In the genomic region with DNA sequence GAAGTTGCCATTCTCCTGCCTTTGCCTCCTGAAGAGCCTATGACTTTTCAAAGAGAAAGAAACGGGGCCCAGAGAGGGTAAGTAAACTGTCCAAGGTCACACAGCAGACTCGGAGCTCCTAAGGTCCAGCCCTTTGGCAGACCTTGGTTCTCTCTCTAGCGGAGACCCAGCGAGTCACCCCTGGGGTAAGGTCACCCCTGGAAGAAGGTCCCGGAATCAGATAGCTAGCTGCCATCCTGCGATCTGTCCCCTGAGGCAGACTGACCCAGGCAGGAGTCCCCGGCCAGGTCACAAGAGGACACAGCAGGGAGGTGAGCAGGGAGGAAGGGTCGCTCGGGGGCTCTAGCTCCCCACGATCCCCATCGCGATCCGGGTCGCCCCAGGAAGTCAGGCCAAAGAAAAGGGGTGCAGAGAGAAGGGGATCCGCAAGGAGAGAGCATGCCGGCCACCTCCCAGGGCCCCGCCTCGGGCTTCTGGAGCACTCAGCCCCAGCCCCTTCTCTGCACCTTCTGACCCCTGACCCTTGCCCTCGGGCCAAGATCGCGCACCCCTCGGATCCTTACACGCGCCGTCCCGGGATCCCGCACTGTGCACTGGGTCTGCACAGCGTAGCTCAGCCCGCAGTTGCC, we compare ENCODE assay signal across 7 mouse cellular contexts. TPM values are rescaled to one million over a fixed set of nuclear protein-coding genes. Genes with fewer than 3 reads are reported as not detected.
DNase-seq lines count a peak whose midpoint lies in the region; ATAC-seq lines count a peak whose summit lies in the region.

No protein-coding gene starts in this region.

- no peak for ATAC-seq in forebrain, embryonic 12.5 days (ENCODE audit: low FRiP score)
- ATAC-seq in limb, embryonic 15.5 days (ENCODE audit: insufficient number of reproducible peaks, low FRiP score, low TSS enrichment, low read depth), result no peak
- ATAC-seq in stomach, embryonic 14.5 days (ENCODE audit: insufficient number of reproducible peaks, insufficient read depth, low FRiP score, low read depth), result peak; percentile 0; the same call in 1 of the 2 replicates
- ATAC-seq in inflammation-experienced regulatory T-cells, adult 6 months, result no peak

- 3% methylated on average over 28 of the region's 29 CpGs for WGBS in forebrain, embryonic 12.5 days
- WGBS in limb, embryonic 15.5 days, result under 1% methylated on average over 28 of the region's 29 CpGs
- 3% methylated on average over 26 of the region's 29 CpGs for WGBS in stomach, embryonic 14.5 days

- peak overlapping the region; percentile 80 for H3K9ac ChIP-seq in forebrain, embryonic 12.5 days
- peak overlapping the region; percentile 89 for H3K9ac ChIP-seq in limb, embryonic 15.5 days
- H3K9ac ChIP-seq in stomach, embryonic 14.5 days (replicated peaks; ENCODE audit: low read depth, low read length), result peak overlapping the region; percentile 47

- H3K9me3 ChIP-seq in forebrain, embryonic 12.5 days, result 0 out of 2 replicates have a peak, but pooled peaks cover 3% of the 10 kb centered on the region
- H3K9me3 ChIP-seq in limb, embryonic 15.5 days, result no peaks in the 10 kb centered on the region
- H3K9me3 ChIP-seq in stomach, embryonic 14.5 days (ENCODE audit: control insufficient read depth, low read depth, low read length), result no peaks in the 10 kb centered on the region

- DNase-seq in spleen, adult 12 weeks (ENCODE audit: low spot score), result peak; percentile 25
- no peak for DNase-seq in spleen, postnatal 4 days (ENCODE audit: low spot score in 2 of 2)
- no peak for DNase-seq in adrenal gland, postnatal 14 days

- peaks cover 6% of the 10 kb centered on the region; the same call in 1 of the 2 replicates for H3K27me3 ChIP-seq in forebrain, embryonic 12.5 days
- no peaks in the 10 kb centered on the region for H3K27me3 ChIP-seq in limb, embryonic 15.5 days
- no peaks in the 10 kb centered on the region for H3K27me3 ChIP-seq in stomach, embryonic 14.5 days (ENCODE audit: control insufficient read depth, insufficient read depth, low read length)

- peak overlapping the region; percentile 77 for H3K4me3 ChIP-seq in forebrain, embryonic 12.5 days (replicated peaks)
- H3K4me3 ChIP-seq in limb, embryonic 15.5 days, result peak overlapping the region; percentile 90
- peak overlapping the region; percentile 60 for H3K4me3 ChIP-seq in stomach, embryonic 14.5 days (ENCODE audit: low read depth, low read length)

- H3K36me3 ChIP-seq in forebrain, embryonic 12.5 days (replicated peaks), result peaks cover 7% of the 10 kb centered on the region
- H3K36me3 ChIP-seq in limb, embryonic 15.5 days, result peaks cover 19% of the 10 kb centered on the region
- H3K36me3 ChIP-seq in stomach, embryonic 14.5 days (ENCODE audit: control insufficient read depth, insufficient read depth, low read length), result no peaks in the 10 kb centered on the region; the same call in 1 of the 2 replicates

- H3K4me2 ChIP-seq in forebrain, embryonic 12.5 days, result peak overlapping the region; percentile 92
- H3K4me2 ChIP-seq in limb, embryonic 15.5 days, result peak overlapping the region; percentile 91
- H3K4me2 ChIP-seq in stomach, embryonic 14.5 days (replicated peaks; ENCODE audit: low read depth, low read length), result peak overlapping the region; percentile 91

- 0 out of 2 replicates have a peak overlapping the region, but pooled peaks have one; percentile 58 for H3K27ac ChIP-seq in forebrain, embryonic 12.5 days
- H3K27ac ChIP-seq in limb, embryonic 15.5 days, result peak overlapping the region; percentile 72
- H3K27ac ChIP-seq in stomach, embryonic 14.5 days (ENCODE audit: low read length), result peak overlapping the region; percentile 6; the same call in 1 of the 2 replicates

- H3K4me1 ChIP-seq in forebrain, embryonic 12.5 days, result peaks cover 28% of the 10 kb centered on the region
- peaks cover 37% of the 10 kb centered on the region for H3K4me1 ChIP-seq in limb, embryonic 15.5 days
- peaks cover 18% of the 10 kb centered on the region for H3K4me1 ChIP-seq in stomach, embryonic 14.5 days (ENCODE audit: control insufficient read depth, insufficient read depth, low read length)

RNA-seq across cellular contexts. Expression of gene Tpcn1, which starts 0.4 kb away (rescaled TPM):
- 11.8 and 15.1 TPM in 2 replicates for polyA plus RNA-seq in forebrain, embryonic 12.5 days (2016; fragmentation: Nextera tagmentation; extraction: Ambion mirVana)
- polyA plus RNA-seq in limb, embryonic 15.5 days (2015; fragmentation: Nextera tagmentation; extraction: Ambion mirVana), result 25.4 and 25.8 TPM in 2 replicates
- polyA plus RNA-seq in stomach, embryonic 14.5 days (2014; fragmentation: Nextera tagmentation; extraction: Ambion mirVana), result 24.0 and 26.5 TPM in 2 replicates
- total RNA-seq in adrenal gland, postnatal 14 days (2021), result 56.5 and 57.5 TPM in 2 replicates
- polyA plus RNA-seq in inflammation-experienced regulatory T-cells, adult 6 months (2017; shearing (Covaris generic)), result 10 to 100 TPM in 2 of 3 experiments, 1 to 10 TPM in 1; 6.4 to 15.8 (median 12.6) TPM

RNA-seq across cellular contexts. Expression of gene Iqcd, which starts 0.8 kb away (rescaled TPM):
- polyA plus RNA-seq in forebrain, embryonic 12.5 days (2016; fragmentation: Nextera tagmentation; extraction: Ambion mirVana), result 1.3 and 1.4 TPM in 2 replicates
- 0.38 TPM in 2 replicates for polyA plus RNA-seq in limb, embryonic 15.5 days (2015; fragmentation: Nextera tagmentation; extraction: Ambion mirVana)
- 0.54 and 0.78 TPM in 2 replicates for polyA plus RNA-seq in stomach, embryonic 14.5 days (2014; fragmentation: Nextera tagmentation; extraction: Ambion mirVana)
- total RNA-seq in adrenal gland, postnatal 14 days (2021), result 0.30 and 0.48 TPM in 2 replicates
- under 1 TPM in 1 of 3 experiments, not detected in 2; 0.91 TPM for polyA plus RNA-seq in inflammation-experienced regulatory T-cells, adult 6 months (2017; shearing (Covaris generic))

RNA-seq across cellular contexts. Expression of gene Rita1, which starts 24.3 kb away (rescaled TPM):
- polyA plus RNA-seq in forebrain, embryonic 12.5 days (2016; fragmentation: Nextera tagmentation; extraction: Ambion mirVana), result 13.6 and 16.6 TPM in 2 replicates
- 13.8 TPM in 2 replicates for polyA plus RNA-seq in limb, embryonic 15.5 days (2015; fragmentation: Nextera tagmentation; extraction: Ambion mirVana)
- polyA plus RNA-seq in stomach, embryonic 14.5 days (2014; fragmentation: Nextera tagmentation; extraction: Ambion mirVana), result 8.4 and 9.0 TPM in 2 replicates
- total RNA-seq in adrenal gland, postnatal 14 days (2021), result 15.6 and 16.0 TPM in 2 replicates
- polyA plus RNA-seq in inflammation-experienced regulatory T-cells, adult 6 months (2017; shearing (Covaris generic)), result 1 to 10 TPM; 2.1 to 3.5 (median 3.2) TPM

RNA-seq across cellular contexts. Expression of gene Ddx54, which starts 24.5 kb away (rescaled TPM):
- polyA plus RNA-seq in forebrain, embryonic 12.5 days (2016; fragmentation: Nextera tagmentation; extraction: Ambion mirVana), result 50.7 and 52.6 TPM in 2 replicates
- 39.4 and 41.7 TPM in 2 replicates for polyA plus RNA-seq in limb, embryonic 15.5 days (2015; fragmentation: Nextera tagmentation; extraction: Ambion mirVana)
- polyA plus RNA-seq in stomach, embryonic 14.5 days (2014; fragmentation: Nextera tagmentation; extraction: Ambion mirVana), result 27.1 and 30.7 TPM in 2 replicates
- total RNA-seq in adrenal gland, postnatal 14 days (2021), result 38.6 and 45.9 TPM in 2 replicates
- 10 to 100 TPM; 13.0 to 21.1 (median 13.4) TPM for polyA plus RNA-seq in inflammation-experienced regulatory T-cells, adult 6 months (2017; shearing (Covaris generic))

RNA-seq across cellular contexts. Expression of gene Cfap73, which starts 46.0 kb away (rescaled TPM):
- polyA plus RNA-seq in forebrain, embryonic 12.5 days (2016; fragmentation: Nextera tagmentation; extraction: Ambion mirVana), result 0.28 TPM in 1 of 2 replicates, not detected in the other
- not detected in 2 replicates for polyA plus RNA-seq in limb, embryonic 15.5 days (2015; fragmentation: Nextera tagmentation; extraction: Ambion mirVana)
- polyA plus RNA-seq in stomach, embryonic 14.5 days (2014; fragmentation: Nextera tagmentation; extraction: Ambion mirVana), result not detected in 2 replicates
- total RNA-seq in adrenal gland, postnatal 14 days (2021), result 0.63 and 0.98 TPM in 2 replicates
- polyA plus RNA-seq in inflammation-experienced regulatory T-cells, adult 6 months (2017; shearing (Covaris generic)), result not detected

Comparison
In these comparisons a context has a peak if more than half of its experiments do, and no peak if none do; other contexts are left out.
1. H3K27ac ChIP-seq: peak in every context shown above with its lines; median percentile 72 in limb, embryonic 15.5 days; 58 in forebrain, embryonic 12.5 days; 6 in stomach, embryonic 14.5 days.